Mouse (Mus musculus): Measurements from ENCODE around the gene Nabp2.

DNA sequence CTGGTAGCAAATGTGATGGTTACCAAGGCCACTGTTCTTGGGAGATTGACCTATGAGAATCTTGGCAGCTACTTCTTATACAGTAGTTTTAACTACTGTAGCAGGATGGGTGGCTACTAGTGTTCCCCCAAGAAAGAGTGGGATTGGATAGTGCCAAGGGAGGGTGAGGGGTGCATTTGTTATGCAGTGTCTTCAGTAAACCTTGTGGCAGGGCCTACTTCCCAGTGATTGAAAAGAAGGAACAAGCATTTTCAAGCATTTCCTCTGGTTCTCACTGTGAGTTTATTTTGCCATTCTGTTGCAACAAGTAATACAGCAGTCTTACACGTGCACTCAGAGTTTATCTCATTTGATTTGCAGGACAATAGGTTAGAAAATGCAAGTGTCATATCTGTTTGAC lies 1.3 kb upstream of the Nabp2 start:
- no peak for TF ChIP-seq POLR2A (IDR thresholded peaks at IDR 0.05; ENCODE audit: extremely low read depth, insufficient read depth, low read length)
- no peak for TF ChIP-seq CTCF (IDR thresholded peaks at IDR 0.05; ENCODE audit: low read depth, low read length)

Measured in liver, adult 2 months (tissue).